Mouse (Mus musculus) testis, adult 2 months (tissue): ENCODE measurements around the gene Ncor2. TPM values are rescaled to one million over a fixed set of nuclear protein-coding genes. Genes with fewer than 3 reads are reported as not detected.

Experiments
- H3K27ac ChIP-seq: fragments of 200-500 bp; 2 replicates; pipeline ENCODE4 v1.5.1; 2012; ENCODE audit warnings: low read depth, low read length; ENCODE audit not compliant: control insufficient read depth, insufficient read depth
- H3K27me3 ChIP-seq: fragments of 200-500 bp; 2 replicates; pipeline ENCODE4 v1.6.1; 2012; ENCODE audit warnings: mild to moderate bottlenecking, low read length, moderate library complexity; ENCODE audit not compliant: control insufficient read depth, insufficient read depth
- H3K36me3 ChIP-seq: fragments of 200-500 bp; 2 replicates; pipeline ENCODE4 v1.6.1; 2012; ENCODE audit warnings: mild to moderate bottlenecking, low read length; ENCODE audit not compliant: control insufficient read depth, insufficient read depth
- H3K4me1 ChIP-seq: fragments of 200-500 bp; 2 replicates; pipeline ENCODE4 v1.6.1; 2012; ENCODE audit warnings: low read length; ENCODE audit not compliant: control insufficient read depth, insufficient read depth
- H3K4me3 ChIP-seq: fragments of 200-500 bp; 2 replicates; pipeline ENCODE4 v1.5.1; 2012; ENCODE audit warnings: low read depth, mild to moderate bottlenecking, low read length, moderate library complexity, mixed read lengths; ENCODE audit not compliant: control insufficient read depth
- CTCF ChIP-seq: fragments of 200-500 bp; IDR thresholded peaks from 2 replicates; pipeline ENCODE4 v1.5.1; 2012; ENCODE audit warnings: low read depth, mild to moderate bottlenecking, inconsistent platforms, low read length, moderate library complexity; ENCODE audit not compliant: control insufficient read depth, insufficient read depth, insufficient replicate concordance
- POLR2A ChIP-seq: fragments of 200-500 bp; IDR thresholded peaks from 2 replicates; pipeline ENCODE4 v1.6.1; 2012; ENCODE audit warnings: low read depth, mild to moderate bottlenecking, inconsistent platforms, low read length, moderate library complexity; ENCODE audit not compliant: control insufficient read depth
- polyA plus RNA-seq: library from polyadenylated mRNA; depleted of rRNA; stranded (reverse); fragments of >200 nt; gene quantifications from 2 replicates; pipeline ENCODE4 v1.2.3, GENCODE M21; 2012

Gene Ncor2
- polyA plus RNA-seq, 1 experiment, result 28.0 TPM

GRCm38 (mm10) chr5:125028911-125029310, 150.1 kb downstream of the Ncor2 start:
- Histone ChIP-seq H3K4me3 (no peak overlapping the region), H3K27me3 (no peaks in the 10 kb centered on the region), H3K27ac (no peak overlapping the region), H3K36me3 (no peaks in the 10 kb centered on the region), H3K4me1 (no peaks in the 10 kb centered on the region)
- TF ChIP-seq CTCF (no peak), POLR2A (no peak)

DNA sequence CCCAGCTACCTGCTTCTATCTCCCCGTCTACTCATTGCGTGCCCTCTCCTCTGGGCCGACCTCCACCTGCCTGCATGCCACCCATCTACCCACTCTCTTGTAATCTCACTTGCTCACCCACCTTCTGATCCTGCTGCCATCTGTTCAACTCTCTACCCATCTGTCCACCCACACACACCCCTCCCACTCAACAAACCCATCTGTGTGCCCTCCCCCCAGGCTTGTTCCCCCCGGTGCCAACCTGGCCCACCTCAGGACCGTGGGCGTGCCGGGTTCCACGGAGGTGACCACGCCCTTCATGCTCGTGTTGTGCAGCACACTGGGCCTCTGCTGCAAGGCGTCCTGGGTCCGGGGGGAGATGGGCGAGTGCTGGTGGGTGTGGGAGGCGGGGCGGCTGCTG, 150.6 kb downstream of the Ncor2 start:
- TF ChIP-seq POLR2A (no peak), CTCF (no peak)
- Histone ChIP-seq H3K27me3 (no peaks in the 10 kb centered on the region), H3K4me1 (no peaks in the 10 kb centered on the region), H3K36me3 (no peaks in the 10 kb centered on the region), H3K27ac (no peak overlapping the region), H3K4me3 (no peak overlapping the region)

DNA sequence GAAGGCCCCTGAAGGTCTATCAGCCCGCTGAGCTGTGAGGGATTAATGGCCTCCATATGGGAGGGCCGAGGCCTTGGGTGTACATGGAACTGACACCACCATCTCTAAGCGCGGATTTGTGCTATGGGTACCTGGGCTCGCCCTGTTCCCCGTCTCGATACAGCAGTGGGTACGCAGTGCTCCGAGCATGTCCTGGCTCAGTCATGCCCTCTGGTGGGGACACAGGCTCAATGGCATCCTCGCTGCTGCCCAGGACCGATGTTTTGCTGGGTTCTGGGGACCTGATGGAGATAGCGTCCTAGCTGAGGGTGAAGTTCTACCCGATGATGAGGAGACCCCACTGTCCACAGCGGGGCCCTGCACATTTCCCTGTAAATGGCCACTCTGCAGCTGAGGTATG, 155.0 kb downstream of the Ncor2 start:
- Histone ChIP-seq H3K4me1 (no peaks in the 10 kb centered on the region), H3K4me3 (no peak overlapping the region), H3K36me3 (no peaks in the 10 kb centered on the region), H3K27ac (no peak overlapping the region), H3K27me3 (no peaks in the 10 kb centered on the region)
- TF ChIP-seq POLR2A (no peak), CTCF (peak; percentile 45; the same call in 1 of the 2 replicates)

GRCm38 (mm10) chr5:125021298-125021697, 157.7 kb downstream of the Ncor2 start:
- H3K36me3 ChIP-seq, result no peaks in the 10 kb centered on the region
- no peaks in the 10 kb centered on the region for H3K27me3 ChIP-seq
- no peak overlapping the region for H3K4me3 ChIP-seq
- H3K4me1 ChIP-seq, result no peaks in the 10 kb centered on the region
- no peak for TF ChIP-seq POLR2A
- TF ChIP-seq CTCF, result no peak
- H3K27ac ChIP-seq, result no peak overlapping the region

DNA sequence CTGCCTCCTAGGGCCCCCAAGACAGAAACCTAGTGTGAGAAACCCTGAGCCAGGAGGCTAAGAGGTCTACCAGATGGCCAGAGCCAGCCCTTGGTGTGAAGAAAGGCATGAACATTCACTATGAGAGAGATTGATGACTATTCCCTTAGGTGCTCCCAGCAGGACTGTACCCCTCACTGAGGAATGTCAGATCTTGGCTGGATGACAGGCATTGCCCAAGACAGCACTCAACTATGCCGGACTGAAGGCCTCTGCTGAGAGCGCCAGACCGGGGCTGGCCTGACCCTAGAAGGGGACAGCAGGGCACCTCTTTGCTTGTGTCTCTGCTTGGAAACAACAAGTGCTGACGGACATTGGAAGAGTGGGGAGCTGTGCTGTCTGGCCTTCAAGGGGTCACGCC, 159.9 kb downstream of the Ncor2 start:
- Histone ChIP-seq H3K4me3 (no peak overlapping the region), H3K27ac (no peak overlapping the region), H3K27me3 (no peaks in the 10 kb centered on the region), H3K36me3 (no peaks in the 10 kb centered on the region), H3K4me1 (no peaks in the 10 kb centered on the region)
- no peak for TF ChIP-seq CTCF
- TF ChIP-seq POLR2A, result no peak

- no peak overlapping the region for H3K27ac ChIP-seq
- no peak for TF ChIP-seq CTCF
- TF ChIP-seq POLR2A, result no peak
- H3K4me3 ChIP-seq, result no peak overlapping the region
- H3K27me3 ChIP-seq, result no peaks in the 10 kb centered on the region
- H3K36me3 ChIP-seq, result no peaks in the 10 kb centered on the region
- H3K4me1 ChIP-seq, result no peaks in the 10 kb centered on the region
Measured at GRCm38 (mm10) chr5:125017332-125017731, 161.7 kb downstream of the Ncor2 start.

DNA sequence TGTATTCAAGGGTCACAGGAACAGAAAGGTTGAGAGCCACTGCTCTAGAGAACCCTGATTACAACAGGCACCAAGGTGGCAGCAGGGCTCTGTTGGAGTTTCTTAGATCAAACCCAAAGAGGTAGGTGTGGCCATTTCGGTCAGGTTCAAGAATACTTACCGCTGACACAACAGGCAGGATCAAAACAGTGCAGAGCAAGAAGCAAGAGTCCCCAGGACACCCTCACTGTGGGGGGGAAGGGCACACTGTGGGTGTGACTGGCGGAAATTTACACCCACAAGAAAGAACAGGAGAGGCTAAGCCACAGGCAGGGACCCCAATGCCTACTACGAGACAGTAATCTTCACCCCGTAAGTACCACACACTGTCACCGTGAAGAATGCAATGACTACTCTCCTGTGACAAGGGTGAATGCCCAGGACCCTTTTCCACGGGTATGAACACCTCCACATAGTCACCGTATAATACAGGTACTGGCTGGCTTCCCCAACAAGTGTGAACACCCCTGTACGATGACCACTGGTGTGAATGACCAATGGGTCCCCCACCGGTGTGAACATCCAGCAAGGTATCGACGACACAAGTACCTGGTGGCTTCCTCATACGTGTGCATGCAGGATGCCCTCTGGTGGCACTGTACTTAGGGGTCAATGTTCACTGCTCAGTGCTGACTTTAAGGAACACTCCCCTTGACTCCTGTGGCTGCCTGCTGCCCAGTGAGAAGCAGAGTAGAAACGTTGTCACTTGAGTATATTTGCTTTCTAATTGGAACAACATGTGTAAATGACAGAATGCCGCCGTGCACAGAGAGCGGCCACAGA, 162.4 kb downstream of the Ncor2 start:
- Histone ChIP-seq H3K4me3 (no peak overlapping the region), H3K4me1 (peaks cover 4% of the 10 kb centered on the region), H3K36me3 (no peaks in the 10 kb centered on the region), H3K27me3 (no peaks in the 10 kb centered on the region), H3K27ac (no peak overlapping the region)
- TF ChIP-seq CTCF (no peak; the same call in 1 of the 2 replicates), POLR2A (no peak)
